Comparison of ENCODE assay signal across 32 mouse cellular contexts in genomic region chr11:103396236-103396635, GRCm38 (mm10).
"Had no signal": no experiment of that assay in that cellular context is flagged by ENCODE, and none has a peak within 500 bp of the region (broad histone marks: within the 10 kb centered on the region; RNA-seq: fewer than 3 reads in every experiment).

No protein-coding gene starts in this region.

- H3K4me1 ChIP-seq: limb, embryonic 12.5 days; limb, embryonic 13.5 days; limb, embryonic 15.5 days; lung, embryonic 15.5 days; midbrain, embryonic 10.5 days; midbrain, embryonic 12.5 days; midbrain, embryonic 13.5 days; midbrain, embryonic 15.5 days; neural tube, embryonic 12.5 days; neural tube, embryonic 13.5 days had no signal

- H3K27me3 ChIP-seq: limb, embryonic 12.5 days; limb, embryonic 13.5 days; limb, embryonic 15.5 days; liver, embryonic 12.5 days; liver, embryonic 13.5 days; liver, embryonic 15.5 days; lung, embryonic 15.5 days; megakaryocyte, embryonic 14.5 days; midbrain, embryonic 12.5 days; midbrain, embryonic 13.5 days; midbrain, embryonic 15.5 days; neural tube, embryonic 12.5 days; neural tube, embryonic 13.5 days had no signal

- DNase-seq: left cerebral cortex, postnatal 4 days; liver; liver, embryonic 13.5 days; liver, postnatal 0 days; lung, adult 18-20 months; lung, adult 2 months; lung, embryonic 14.5 days; lung, postnatal 10 days; lung, postnatal 14 days; lung, postnatal 36 days; lung, postnatal 4 days; midbrain, embryonic 14.5 days had no signal

- ATAC-seq: liver, embryonic 12.5 days; liver, postnatal 0 days; lung, postnatal 0 days; midbrain, embryonic 13.5 days; midbrain, embryonic 15.5 days; midbrain, embryonic 16.5 days had no signal

- H3K9me3 ChIP-seq: limb, embryonic 10.5 days; limb, embryonic 12.5 days; limb, embryonic 13.5 days; limb, embryonic 15.5 days; liver, embryonic 12.5 days; liver, embryonic 13.5 days; liver, embryonic 15.5 days; lung, embryonic 15.5 days; megakaryocyte, embryonic 14.5 days; midbrain, embryonic 10.5 days; midbrain, embryonic 12.5 days; midbrain, embryonic 13.5 days; midbrain, embryonic 15.5 days; neural tube, embryonic 12.5 days; neural tube, embryonic 13.5 days had no signal

- H3K9ac ChIP-seq: limb, embryonic 12.5 days; limb, embryonic 13.5 days; limb, embryonic 15.5 days; liver, embryonic 12.5 days; liver, embryonic 13.5 days; liver, embryonic 14.5 days; liver, embryonic 15.5 days; liver, postnatal 0 days; lung, embryonic 14.5 days; lung, embryonic 15.5 days; midbrain, embryonic 12.5 days; midbrain, embryonic 13.5 days; midbrain, embryonic 15.5 days; neural tube, embryonic 12.5 days; neural tube, embryonic 13.5 days had no signal

- H3K27ac ChIP-seq: limb, embryonic 10.5 days; limb, embryonic 13.5 days; limb, embryonic 15.5 days; liver, embryonic 12.5 days; liver, embryonic 13.5 days; liver, embryonic 14.5 days; liver, embryonic 15.5 days; lung, embryonic 15.5 days; midbrain, embryonic 10.5 days; midbrain, embryonic 12.5 days; midbrain, embryonic 13.5 days; midbrain, embryonic 15.5 days; neural tube, embryonic 12.5 days; neural tube, embryonic 13.5 days had no signal

- H3K4me3 ChIP-seq: limb, embryonic 10.5 days; limb, embryonic 12.5 days; limb, embryonic 13.5 days; limb, embryonic 15.5 days; liver, embryonic 12.5 days; liver, embryonic 13.5 days; liver, embryonic 15.5 days; lung, embryonic 15.5 days; megakaryocyte, embryonic 14.5 days; midbrain, embryonic 10.5 days; midbrain, embryonic 12.5 days; midbrain, embryonic 13.5 days; midbrain, embryonic 15.5 days; myocyte; neural tube, embryonic 12.5 days; neural tube, embryonic 13.5 days had no signal

- H3K4me2 ChIP-seq: limb, embryonic 12.5 days; limb, embryonic 13.5 days; limb, embryonic 15.5 days; liver, embryonic 11.5 days; liver, embryonic 12.5 days; liver, embryonic 13.5 days; liver, embryonic 15.5 days; lung, embryonic 14.5 days; lung, embryonic 15.5 days; midbrain, embryonic 11.5 days; midbrain, embryonic 12.5 days; midbrain, embryonic 13.5 days; midbrain, embryonic 15.5 days; neural tube, embryonic 12.5 days; neural tube, embryonic 13.5 days had no signal
